Comparison of ENCODE assay signal across 15 mouse cellular contexts in genomic region chr15:83955948-83956707, GRCm38 (mm10).
DNase-seq lines count a peak whose midpoint lies in the region; ATAC-seq and TF ChIP-seq lines count a peak whose summit lies in the region.
"Had no signal": no experiment of that assay in that cellular context is flagged by ENCODE, and none has a peak within 500 bp of the region (broad histone marks: within the 10 kb centered on the region; RNA-seq: fewer than 3 reads in every experiment).

No protein-coding gene starts in this region.

- no peak for ATAC-seq in limb, embryonic 14.5 days (ENCODE audit: low FRiP score, low read depth)
- peak; percentile 93 for ATAC-seq in lung, embryonic 16.5 days (ENCODE audit: low read depth)
- no peak for ATAC-seq in activated CD4-positive, CD25-positive, alpha-beta regulatory T cell, adult 4 months
- no peak for ATAC-seq in intestine, embryonic 16.5 days

- no peaks in the 10 kb centered on the region for H3K9me3 ChIP-seq in limb, embryonic 14.5 days (ENCODE audit: control insufficient read depth, low read length)
- H3K9me3 ChIP-seq in limb, embryonic 10.5 days (replicated peaks): no peaks in the 10 kb centered on the region
- H3K9me3 ChIP-seq in lung, embryonic 16.5 days (ENCODE audit: control insufficient read depth, low read length): no peaks in the 10 kb centered on the region
- no peaks in the 10 kb centered on the region for H3K9me3 ChIP-seq in intestine, embryonic 16.5 days (ENCODE audit: control insufficient read depth, low read length)
- H3K9me3 ChIP-seq: embryonic facial prominence, embryonic 12.5 days; forebrain, embryonic 10.5 days had no signal

- no peak; the same call in 1 of the 2 replicates for TF ChIP-seq CTCF in left cerebral cortex, adult 2 months (IDR thresholded peaks at IDR 0.05)

- H3K27ac ChIP-seq in limb, embryonic 14.5 days (replicated peaks; ENCODE audit: low read depth, low read length): no peak overlapping the region
- no peak overlapping the region for H3K27ac ChIP-seq in limb, embryonic 10.5 days
- H3K27ac ChIP-seq in lung, embryonic 16.5 days (ENCODE audit: low read length): peak overlapping the region; percentile 47
- H3K27ac ChIP-seq in intestine, embryonic 16.5 days (ENCODE audit: low read length): no peak overlapping the region
- H3K27ac ChIP-seq in left cerebral cortex, adult 2 months: no peak overlapping the region
- H3K27ac ChIP-seq: embryonic facial prominence, embryonic 12.5 days; forebrain, embryonic 10.5 days; stomach, postnatal 0 days had no signal

- H3K36me3 ChIP-seq in limb, embryonic 14.5 days (ENCODE audit: control insufficient read depth, insufficient read depth, low read length): no peaks in the 10 kb centered on the region
- H3K36me3 ChIP-seq in limb, embryonic 10.5 days: no peaks in the 10 kb centered on the region
- no peaks in the 10 kb centered on the region for H3K36me3 ChIP-seq in lung, embryonic 16.5 days (ENCODE audit: control insufficient read depth, insufficient read depth, low read length)
- no peaks in the 10 kb centered on the region for H3K36me3 ChIP-seq in intestine, embryonic 16.5 days (ENCODE audit: control insufficient read depth, insufficient read depth, low read length)
- H3K36me3 ChIP-seq: embryonic facial prominence, embryonic 12.5 days; forebrain, embryonic 10.5 days had no signal

- no peak for TF ChIP-seq POLR2A in limb, embryonic 14.5 days (IDR thresholded peaks at IDR 0.05; ENCODE audit: borderline replicate concordance, extremely low read depth, insufficient read depth, insufficient read length)

- peak; percentile 28 for DNase-seq in gastrocnemius, adult 18-20 months (ENCODE audit: low spot score)
- no peak for DNase-seq in gastrocnemius, adult 8-10 months (ENCODE audit: low spot score in 2 of 2)
- peak; percentile 24 for DNase-seq in limb, embryonic 14.5 days (ENCODE audit: low spot score)
- no peak for DNase-seq in limb, embryonic 10.5 days (ENCODE audit: low spot score)
- no peak for DNase-seq in left cerebral cortex, adult 2 months (ENCODE audit: extremely low spot score in 1 of 2, low spot score in 2 of 2)
- DNase-seq: cerebellum, postnatal 36 days; liver; right cerebral cortex, adult 18-20 months; thymus, postnatal 4 days had no signal

- H3K4me1 ChIP-seq in limb, embryonic 14.5 days (ENCODE audit: control insufficient read depth, insufficient read depth, low read length): no peaks in the 10 kb centered on the region
- peaks cover 3% of the 10 kb centered on the region; the same call in 1 of the 2 replicates for H3K4me1 ChIP-seq in limb, embryonic 10.5 days
- H3K4me1 ChIP-seq in lung, embryonic 16.5 days (replicated peaks; ENCODE audit: control insufficient read depth, insufficient read depth, low read length): peaks cover 6% of the 10 kb centered on the region
- no peaks in the 10 kb centered on the region for H3K4me1 ChIP-seq in intestine, embryonic 16.5 days (ENCODE audit: control insufficient read depth, insufficient read depth, low read length)
- H3K4me1 ChIP-seq: embryonic facial prominence, embryonic 12.5 days; forebrain, embryonic 10.5 days had no signal

- H3K27me3 ChIP-seq in limb, embryonic 14.5 days (ENCODE audit: control insufficient read depth, insufficient read depth, low read length): no peaks in the 10 kb centered on the region
- H3K27me3 ChIP-seq in limb, embryonic 10.5 days (ENCODE audit: low read depth, poor library complexity, severe bottlenecking): peaks cover 20% of the 10 kb centered on the region
- no peaks in the 10 kb centered on the region for H3K27me3 ChIP-seq in lung, embryonic 16.5 days (ENCODE audit: control insufficient read depth, insufficient read depth, low read depth, low read length)
- H3K27me3 ChIP-seq in intestine, embryonic 16.5 days (replicated peaks; ENCODE audit: control insufficient read depth, insufficient read depth, low read length): no peaks in the 10 kb centered on the region
- H3K27me3 ChIP-seq: embryonic facial prominence, embryonic 12.5 days had no signal

- no peak overlapping the region for H3K9ac ChIP-seq in limb, embryonic 14.5 days (ENCODE audit: low read depth, low read length, severe bottlenecking)
- H3K9ac ChIP-seq in lung, embryonic 16.5 days (ENCODE audit: low read length): no peak overlapping the region
- no peak overlapping the region for H3K9ac ChIP-seq in intestine, embryonic 16.5 days (ENCODE audit: low read depth, low read length)
- H3K9ac ChIP-seq: embryonic facial prominence, embryonic 12.5 days had no signal

- WGBS in limb, embryonic 14.5 days: 70% methylated on average over 8 of the region's 8 CpGs
- 89% methylated on average over 8 of the region's 8 CpGs for WGBS in limb, embryonic 10.5 days
- WGBS in lung, embryonic 16.5 days: 54% methylated on average over 8 of the region's 8 CpGs
- WGBS in intestine, embryonic 16.5 days: 71% methylated on average over 8 of the region's 8 CpGs

- intact Hi-C loops in left cerebral cortex, adult 2 months (cut with DNase I): loop anchor here (5.0 kb wide), 1 partner anchor 96 kb away; no protein-coding TSS in a partner anchor

- no peak overlapping the region for H3K4me3 ChIP-seq in limb, embryonic 14.5 days (replicated peaks; ENCODE audit: low read length)
- H3K4me3 ChIP-seq in limb, embryonic 10.5 days: no peak overlapping the region
- no peak overlapping the region for H3K4me3 ChIP-seq in lung, embryonic 16.5 days (ENCODE audit: low read length)
- no peak overlapping the region for H3K4me3 ChIP-seq in intestine, embryonic 16.5 days (ENCODE audit: low read length)
- H3K4me3 ChIP-seq in left cerebral cortex, adult 2 months: no peak overlapping the region
- H3K4me3 ChIP-seq: embryonic facial prominence, embryonic 12.5 days; forebrain, embryonic 10.5 days had no signal

- H3K4me2 ChIP-seq in limb, embryonic 14.5 days (replicated peaks; ENCODE audit: low read depth, low read length, severe bottlenecking): no peak overlapping the region
- H3K4me2 ChIP-seq in lung, embryonic 16.5 days (ENCODE audit: low read depth, low read length): no peak overlapping the region
- no peak overlapping the region for H3K4me2 ChIP-seq in intestine, embryonic 16.5 days (ENCODE audit: low read depth, low read length)
- H3K4me2 ChIP-seq: embryonic facial prominence, embryonic 12.5 days had no signal

Comparison
In these comparisons a context has a peak if more than half of its experiments do, and no peak if none do; other contexts are left out.
1. DNase-seq: peak in gastrocnemius, adult 18-20 months (single experiment) and limb, embryonic 14.5 days (single experiment); none in gastrocnemius, adult 8-10 months (0 of 2), limb, embryonic 10.5 days (single experiment) and left cerebral cortex, adult 2 months (0 of 2).